Mouse (Mus musculus) monocyte, adult 2 months (primary cell): ENCODE results near the gene Dnal4.

Experiments used
- DNase-seq, 2 experiments: peaks; one replicate each; pipeline ENCODE4 v3.0.0; 2022; ENCODE audit warnings: low spot score in 2 of 2, low read depth in 1 of 2

Dnal4 gene

GRCm38 (mm10) chr15:79801646-79802045 lies 24.0 kb upstream of the Dnal4 start:
- no peak for DNase-seq

GRCm38 (mm10) chr15:79800701-79801100 lies 23.1 kb upstream of the Dnal4 start:
- no peak for DNase-seq

GRCm38 (mm10) chr15:79798591-79798990 lies 20.9 kb upstream of the Dnal4 start:
- DNase-seq: no peak

GRCm38 (mm10) chr15:79797680-79798079 lies 20.0 kb upstream of the Dnal4 start:
- no peak for DNase-seq

- DNase-seq: no peak
Measured at GRCm38 (mm10) chr15:79797096-79797495, 19.4 kb upstream of the Dnal4 start.

GRCm38 (mm10) chr15:79796256-79796655 lies 18.6 kb upstream of the Dnal4 start:
- DNase-seq: no peak

- no peak for DNase-seq
Measured at GRCm38 (mm10) chr15:79794173-79794572, 16.5 kb upstream of the Dnal4 start.

- DNase-seq: no peak
Measured at GRCm38 (mm10) chr15:79793076-79793475, 15.4 kb upstream of the Dnal4 start.

GRCm38 (mm10) chr15:79792455-79792854 lies 14.8 kb upstream of the Dnal4 start:
- DNase-seq: no peak

GRCm38 (mm10) chr15:79791502-79791901 lies 13.9 kb upstream of the Dnal4 start:
- DNase-seq: peak in 1 of 2 experiments; percentile 18

- no peak for DNase-seq
Measured at GRCm38 (mm10) chr15:79790905-79791304, 13.3 kb upstream of the Dnal4 start.

- DNase-seq: no peak
Measured at GRCm38 (mm10) chr15:79790111-79790510, 12.5 kb upstream of the Dnal4 start.

GRCm38 (mm10) chr15:79787815-79788214 lies 10.2 kb upstream of the Dnal4 start:
- no peak for DNase-seq

GRCm38 (mm10) chr15:79785056-79785455 lies 7.4 kb upstream of the Dnal4 start:
- no peak for DNase-seq

- no peak for DNase-seq
Measured at GRCm38 (mm10) chr15:79775662-79776061, 2.0 kb downstream of the Dnal4 start.

GRCm38 (mm10) chr15:79774117-79775027 lies 3.3 kb downstream of the Dnal4 start:
- DNase-seq: peak; percentile 94 to 95

- no peak for DNase-seq
Measured at GRCm38 (mm10) chr15:79770629-79771240, 6.9 kb downstream of the Dnal4 start.

GRCm38 (mm10) chr15:79768302-79768701 lies 9.3 kb downstream of the Dnal4 start:
- no peak for DNase-seq

GRCm38 (mm10) chr15:79767327-79767961 lies 10.2 kb downstream of the Dnal4 start:
- DNase-seq: no peak

GRCm38 (mm10) chr15:79766586-79767071 lies 11.0 kb downstream of the Dnal4 start:
- no peak for DNase-seq

GRCm38 (mm10) chr15:79766168-79766567 lies 11.5 kb downstream of the Dnal4 start:
- DNase-seq: no peak

- no peak for DNase-seq
Measured at GRCm38 (mm10) chr15:79765361-79765760, 12.3 kb downstream of the Dnal4 start.
